8 mouse cellular contexts compared by ENCODE assay signal in genomic region chr2:58358132-58358460, GRCm38 (mm10). TPM values are rescaled to one million over a fixed set of nuclear protein-coding genes. Genes with fewer than 3 reads are reported as not detected.
DNase-seq lines count a peak whose midpoint lies in the region; ATAC-seq and TF ChIP-seq lines count a peak whose summit lies in the region.

No protein-coding gene starts in this region.

- no peak for DNase-seq in heart, postnatal 4 days
- DNase-seq in hindbrain, postnatal 0 days (ENCODE audit: low spot score): no peak
- no peak for DNase-seq in midbrain, postnatal 0 days (ENCODE audit: low spot score)
- DNase-seq in left cerebral cortex, adult 11 months (ENCODE audit: low spot score): no peak
- no peak for DNase-seq in embryo, embryonic 11 days
- DNase-seq in right cerebral cortex, adult 18-20 months: no peak

- H3K27me3 ChIP-seq in heart, embryonic 15.5 days: peaks cover 7% of the 10 kb centered on the region; the same call in 1 of the 2 replicates
- H3K27me3 ChIP-seq in embryonic facial prominence, embryonic 12.5 days: peaks cover 24% of the 10 kb centered on the region
- no peaks in the 10 kb centered on the region for H3K27me3 ChIP-seq in hindbrain, postnatal 0 days (ENCODE audit: insufficient read depth, low read length)
- H3K27me3 ChIP-seq in midbrain, postnatal 0 days (ENCODE audit: insufficient read depth, low read length): no peaks in the 10 kb centered on the region

- H3K9ac ChIP-seq in heart, embryonic 15.5 days: peak overlapping the region; percentile 56; the same call in 1 of the 2 replicates
- H3K9ac ChIP-seq in embryonic facial prominence, embryonic 12.5 days: 0 out of 2 replicates have a peak overlapping the region, but pooled peaks have one; percentile 47
- H3K9ac ChIP-seq in hindbrain, postnatal 0 days (replicated peaks; ENCODE audit: low read length): peak overlapping the region; percentile 47
- no peak overlapping the region; the same call in 1 of the 2 replicates for H3K9ac ChIP-seq in midbrain, postnatal 0 days (replicated peaks; ENCODE audit: low read length, poor library complexity, severe bottlenecking)

- no peak overlapping the region for H3K27ac ChIP-seq in heart, embryonic 15.5 days
- no peak overlapping the region for H3K27ac ChIP-seq in embryonic facial prominence, embryonic 12.5 days
- H3K27ac ChIP-seq in hindbrain, postnatal 0 days: no peak overlapping the region
- H3K27ac ChIP-seq in midbrain, postnatal 0 days (ENCODE audit: low read depth, low read length): no peak overlapping the region

- H3K9me3 ChIP-seq in heart, embryonic 15.5 days (replicated peaks): no peaks in the 10 kb centered on the region
- no peaks in the 10 kb centered on the region for H3K9me3 ChIP-seq in embryonic facial prominence, embryonic 12.5 days
- H3K9me3 ChIP-seq in hindbrain, postnatal 0 days (ENCODE audit: low read length): no peaks in the 10 kb centered on the region
- H3K9me3 ChIP-seq in midbrain, postnatal 0 days (ENCODE audit: low read length): no peaks in the 10 kb centered on the region

- no peaks in the 10 kb centered on the region for H3K36me3 ChIP-seq in heart, embryonic 15.5 days
- no peaks in the 10 kb centered on the region for H3K36me3 ChIP-seq in embryonic facial prominence, embryonic 12.5 days
- no peaks in the 10 kb centered on the region for H3K36me3 ChIP-seq in hindbrain, postnatal 0 days (ENCODE audit: insufficient read depth, low read length)
- no peaks in the 10 kb centered on the region for H3K36me3 ChIP-seq in midbrain, postnatal 0 days (ENCODE audit: insufficient read depth, low read length)

- H3K4me1 ChIP-seq in heart, embryonic 15.5 days (replicated peaks): peaks cover 11% of the 10 kb centered on the region
- peaks cover 12% of the 10 kb centered on the region; the same call in 1 of the 2 replicates for H3K4me1 ChIP-seq in embryonic facial prominence, embryonic 12.5 days
- peaks cover 7% of the 10 kb centered on the region; the same call in 1 of the 2 replicates for H3K4me1 ChIP-seq in hindbrain, postnatal 0 days (ENCODE audit: insufficient read depth, low read length)
- no peaks in the 10 kb centered on the region for H3K4me1 ChIP-seq in midbrain, postnatal 0 days (ENCODE audit: insufficient read depth, low read length)

- ATAC-seq in heart, embryonic 15.5 days (replicated peaks; ENCODE audit: insufficient number of reproducible peaks, insufficient read depth, low FRiP score, low read depth): no peak
- ATAC-seq in embryonic facial prominence, embryonic 12.5 days (ENCODE audit: insufficient number of reproducible peaks, insufficient read depth, low FRiP score, low TSS enrichment): peak; percentile 44; the same call in 1 of the 2 replicates
- ATAC-seq in hindbrain, postnatal 0 days: no peak; the same call in 1 of the 2 replicates
- 0 out of 2 replicates have a peak, but pooled peaks have one; percentile 2 for ATAC-seq in midbrain, postnatal 0 days (ENCODE audit: low FRiP score)

- H3K4me2 ChIP-seq in heart, embryonic 15.5 days: peak overlapping the region; percentile 100
- peak overlapping the region; percentile 100 for H3K4me2 ChIP-seq in embryonic facial prominence, embryonic 12.5 days (replicated peaks)
- H3K4me2 ChIP-seq in hindbrain, postnatal 0 days (ENCODE audit: low read depth, low read length): peak overlapping the region; percentile 100
- peak overlapping the region; percentile 100 for H3K4me2 ChIP-seq in midbrain, postnatal 0 days (ENCODE audit: low read depth, low read length, poor library complexity, severe bottlenecking)

- peak overlapping the region; percentile 68 for H3K4me3 ChIP-seq in heart, embryonic 15.5 days
- H3K4me3 ChIP-seq in embryonic facial prominence, embryonic 12.5 days: peak overlapping the region; percentile 59
- H3K4me3 ChIP-seq in hindbrain, postnatal 0 days (ENCODE audit: low read length): peak overlapping the region; percentile 67
- H3K4me3 ChIP-seq in midbrain, postnatal 0 days (ENCODE audit: low read depth, low read length): peak overlapping the region; percentile 58

- no peak for TF ChIP-seq CTCF in hindbrain, postnatal 0 days (IDR thresholded peaks at IDR 0.05; ENCODE audit: low read depth)
- no peak for TF ChIP-seq CTCF in midbrain, postnatal 0 days (IDR thresholded peaks at IDR 0.05)

- 19% methylated on average over 3 of the region's 3 CpGs for WGBS in heart, embryonic 15.5 days
- 18% methylated on average over 3 of the region's 3 CpGs for WGBS in embryonic facial prominence, embryonic 12.5 days
- WGBS in hindbrain, postnatal 0 days: 16% methylated on average over 3 of the region's 3 CpGs
- WGBS in midbrain, postnatal 0 days: 13% methylated on average over 3 of the region's 3 CpGs

RNA-seq across cellular contexts. Expression of gene Acvr1c, which starts 0.4 kb away (rescaled TPM):
- polyA plus RNA-seq in heart, embryonic 15.5 days (2015; fragmentation: Nextera tagmentation; extraction: Ambion mirVana): 1.3 TPM in 2 replicates
- total RNA-seq in heart, postnatal 4 days (2021): 1 to 10 TPM in 1 of 2 experiments, under 1 TPM in 1; 0.68 to 1.0 TPM
- 0.27 TPM in 2 replicates for polyA plus RNA-seq in embryonic facial prominence, embryonic 12.5 days (2016; fragmentation: Nextera tagmentation; extraction: Ambion mirVana)
- total RNA-seq in hindbrain, postnatal 0 days (2014; rRNA removed): 0.31 and 0.50 TPM in 2 replicates
- polyA plus RNA-seq in hindbrain, postnatal 0 days (2015; fragmentation: Nextera tagmentation; extraction: Ambion mirVana): 0.23 and 0.59 TPM in 2 replicates
- 0.76 and 0.99 TPM in 2 replicates for total RNA-seq in midbrain, postnatal 0 days (2014; rRNA removed)
- polyA plus RNA-seq in midbrain, postnatal 0 days (2015; fragmentation: Nextera tagmentation; extraction: Ambion mirVana): 0.45 and 0.67 TPM in 2 replicates

Comparison
In these comparisons a context has a peak if more than half of its experiments do, and no peak if none do; other contexts are left out.
1. ATAC-seq: peak in embryonic facial prominence, embryonic 12.5 days (single experiment) and midbrain, postnatal 0 days (single experiment); none in heart, embryonic 15.5 days (single experiment) and hindbrain, postnatal 0 days (single experiment).
2. Peak in every context shown above with its lines, with median percentiles within 50 percentile points of each other: H3K4me2 ChIP-seq and H3K4me3 ChIP-seq.